Mouse (Mus musculus) erythroblast, embryonic 14.5 days (primary cell): ENCODE measurements around the gene Bmt2.

Experiments
- GATA1 ChIP-seq: IDR thresholded peaks from 2 replicates; pipeline ENCODE4 v1.6.1; 2012; ENCODE audit warnings: low read length, inconsistent platforms, mixed read lengths
- TAL1 ChIP-seq: IDR thresholded peaks from 3 replicates; pipeline ENCODE4 v1.6.1; 2012; ENCODE audit warnings: low read length, inconsistent platforms, mixed read lengths

GRCm38 (mm10) chr6:13592729-13593345, 84.9 kb downstream of the Bmt2 start:
- no peak for TF ChIP-seq GATA1
- no peak for TF ChIP-seq TAL1
